Mouse (Mus musculus): ENCODE results near the gene H2al1c. TPM values are rescaled to one million over a fixed set of nuclear protein-coding genes. Genes with fewer than 3 reads are reported as not detected.
"Not testable (repeated sequence)": the region's sequence is repeated elsewhere in the genome, so short reads cannot be mapped to it uniquely, and the experiment has no call there.

Gene H2al1c
- polyA plus RNA-seq (2012; rRNA removed), result not detected in 2 replicates

DNA sequence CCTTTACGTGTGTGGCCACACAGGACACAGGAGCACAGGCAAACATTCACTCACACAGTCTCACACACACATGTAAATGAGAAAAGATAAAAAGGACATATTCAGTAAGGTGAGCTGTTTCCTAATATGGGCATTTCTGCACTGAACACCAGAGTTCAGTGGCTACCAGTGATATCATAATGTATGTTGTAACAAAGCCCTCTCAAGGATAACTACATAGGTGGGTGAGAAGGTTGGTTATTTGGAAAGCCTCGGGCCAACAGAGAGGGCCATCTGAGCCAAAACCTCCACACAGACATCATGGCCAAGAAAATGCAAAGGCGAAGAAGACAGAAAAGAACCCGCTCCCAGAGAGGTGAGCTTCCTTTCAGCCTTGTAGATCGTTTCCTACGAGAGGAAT, at the start of gene H2al1c:
H2al1c (plus strand) TSS at position 301 of the 400 bp plus-strand sequence.
- not testable (repeated sequence) for DNase-seq (ENCODE audit: low read depth in 1 of 2, low spot score in 2 of 2); H3K4me1 ChIP-seq (ENCODE audit: control insufficient read depth, insufficient read depth, insufficient read length); H3K4me3 ChIP-seq (ENCODE audit: extremely low read depth, insufficient read depth, insufficient read length); H3K27ac ChIP-seq (ENCODE audit: insufficient read depth, low read length); H3K27me3 ChIP-seq (ENCODE audit: control insufficient read depth, insufficient read depth, low read length); H3K36me3 ChIP-seq (ENCODE audit: control insufficient read depth, insufficient read depth, low read length)
- 91% methylated on average over 2 of the region's 6 CpGs for WGBS

DNA sequence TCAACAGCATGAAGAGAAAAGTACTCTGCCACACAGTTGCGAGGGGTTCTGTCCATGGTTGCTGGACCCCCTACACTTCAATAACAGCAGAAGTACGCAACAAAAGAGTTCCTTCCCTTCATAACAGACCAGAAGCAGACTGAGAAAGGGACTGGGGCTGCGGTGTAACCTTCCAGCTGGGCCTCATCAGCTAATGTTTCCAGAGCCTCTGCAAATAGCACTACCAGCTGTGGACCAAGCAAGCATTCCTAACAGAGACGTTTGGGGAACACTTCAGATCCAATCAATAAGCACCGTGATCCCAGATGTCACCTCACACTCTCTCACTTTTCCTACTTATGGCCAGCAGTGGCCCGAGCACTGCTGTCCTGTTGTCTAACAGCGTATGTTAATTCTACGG, 40.5 kb upstream of the H2al1c start:
- 85% methylated on average over 8 of the region's 8 CpGs for WGBS
- no peaks in the 10 kb centered on the region for H3K36me3 ChIP-seq (ENCODE audit: control insufficient read depth, insufficient read depth, low read length)

DNA sequence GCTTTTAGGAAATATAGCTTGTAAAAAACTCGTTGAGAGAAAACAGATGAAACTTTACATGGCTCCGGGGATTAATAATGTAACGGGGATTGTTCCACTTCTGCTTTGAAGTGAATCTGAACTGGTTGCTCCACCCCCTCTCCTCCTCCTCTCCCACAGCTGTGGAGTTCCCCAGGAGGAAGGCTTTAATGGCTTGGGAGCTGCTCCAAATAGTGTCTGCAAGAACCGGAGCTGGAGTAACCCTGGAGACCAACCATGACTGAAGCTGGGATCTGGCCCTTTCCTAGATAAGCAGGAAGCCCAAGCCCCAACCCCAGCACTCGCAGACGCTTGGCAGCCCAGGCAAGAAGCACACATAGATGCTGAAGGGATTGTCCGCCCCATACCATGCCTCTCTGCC, 37.7 kb upstream of the H2al1c start:
- Histone ChIP-seq H3K27me3 (ENCODE audit: control insufficient read depth, insufficient read depth, low read length) (no peaks in the 10 kb centered on the region), H3K27ac (ENCODE audit: insufficient read depth, low read length) (no peak overlapping the region), H3K4me3 (ENCODE audit: extremely low read depth, insufficient read depth, insufficient read length) (no peak overlapping the region), H3K4me1 (ENCODE audit: control insufficient read depth, insufficient read depth, insufficient read length) (no peaks in the 10 kb centered on the region), H3K36me3 (ENCODE audit: control insufficient read depth, insufficient read depth, low read length) (no peaks in the 10 kb centered on the region)
- WGBS, result 75% methylated on average over 7 of the region's 7 CpGs
- TF ChIP-seq POLR2A (IDR thresholded peaks at IDR 0.05; ENCODE audit: low read depth, low read length), result no peak
- TF ChIP-seq CTCF (IDR thresholded peaks at IDR 0.05; ENCODE audit: extremely low read depth, insufficient read depth, insufficient read length, insufficient replicate concordance), result no peak
- no peak for DNase-seq (ENCODE audit: low read depth in 1 of 2, low spot score in 2 of 2)

More for the DNA sequence above, 40.5 kb upstream of the H2al1c start:
- Histone ChIP-seq H3K4me1 (ENCODE audit: control insufficient read depth, insufficient read depth, insufficient read length) (no peaks in the 10 kb centered on the region), H3K4me3 (ENCODE audit: extremely low read depth, insufficient read depth, insufficient read length) (no peak overlapping the region), H3K27me3 (ENCODE audit: control insufficient read depth, insufficient read depth, low read length) (no peaks in the 10 kb centered on the region), H3K27ac (ENCODE audit: insufficient read depth, low read length) (no peak overlapping the region)
- DNase-seq (ENCODE audit: low read depth in 1 of 2, low spot score in 2 of 2), result no peak
- TF ChIP-seq CTCF (IDR thresholded peaks at IDR 0.05; ENCODE audit: extremely low read depth, insufficient read depth, insufficient read length, insufficient replicate concordance) (no peak), POLR2A (IDR thresholded peaks at IDR 0.05; ENCODE audit: low read depth, low read length) (no peak)

DNA sequence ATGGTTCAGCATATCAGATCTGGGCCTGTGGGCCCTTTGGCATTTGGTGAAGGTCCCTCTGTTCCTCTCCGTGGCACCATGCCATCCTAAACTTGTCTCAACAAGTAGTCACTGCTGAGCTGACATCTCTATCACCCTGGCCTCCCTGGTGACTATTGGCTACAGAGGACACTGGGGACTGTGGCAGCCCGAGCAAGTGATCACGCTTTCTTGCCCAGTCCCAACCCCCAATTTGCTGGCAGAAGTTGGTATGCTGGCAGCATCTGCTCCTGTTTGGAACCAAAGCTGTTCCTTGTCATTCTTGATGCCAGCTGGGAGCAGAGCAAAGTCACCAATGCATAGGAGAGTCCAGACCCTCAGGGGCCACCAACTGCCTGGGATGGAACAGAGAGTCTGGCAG, 36.4 kb upstream of the H2al1c start:
- TF ChIP-seq POLR2A (IDR thresholded peaks at IDR 0.05; ENCODE audit: low read depth, low read length) (no peak), CTCF (IDR thresholded peaks at IDR 0.05; ENCODE audit: extremely low read depth, insufficient read depth, insufficient read length, insufficient replicate concordance) (no peak)
- DNase-seq (ENCODE audit: low read depth in 1 of 2, low spot score in 2 of 2), result no peak
- Histone ChIP-seq H3K27me3 (ENCODE audit: control insufficient read depth, insufficient read depth, low read length) (no peaks in the 10 kb centered on the region), H3K36me3 (ENCODE audit: control insufficient read depth, insufficient read depth, low read length) (no peaks in the 10 kb centered on the region), H3K27ac (ENCODE audit: insufficient read depth, low read length) (no peak overlapping the region), H3K4me3 (ENCODE audit: extremely low read depth, insufficient read depth, insufficient read length) (no peak overlapping the region), H3K4me1 (ENCODE audit: control insufficient read depth, insufficient read depth, insufficient read length) (no peaks in the 10 kb centered on the region)
- WGBS, result 84% methylated on average over 3 of the region's 3 CpGs

DNA sequence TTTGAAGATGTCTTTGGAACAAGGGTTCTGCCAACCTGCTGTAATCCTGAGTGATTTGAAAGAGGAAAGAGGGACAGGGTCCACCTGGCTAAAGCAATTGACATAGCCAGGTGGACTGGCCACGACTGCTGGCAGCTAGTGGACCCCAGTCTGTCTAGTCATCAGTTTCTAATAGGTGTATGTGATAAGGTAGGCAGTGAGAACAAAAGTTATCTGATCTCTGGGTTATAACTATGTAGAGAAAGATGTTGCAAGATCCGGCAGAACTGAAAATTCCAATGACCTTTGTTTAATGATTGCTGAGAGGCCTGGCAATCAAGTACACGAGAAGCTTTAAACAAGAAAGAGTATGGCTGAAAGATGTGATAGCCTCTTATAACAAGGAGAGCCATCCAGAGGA, 32.3 kb upstream of the H2al1c start:
- 80% methylated on average over 3 of the region's 3 CpGs for WGBS
- Histone ChIP-seq H3K27ac (ENCODE audit: insufficient read depth, low read length) (no peak overlapping the region), H3K4me1 (ENCODE audit: control insufficient read depth, insufficient read depth, insufficient read length) (no peaks in the 10 kb centered on the region), H3K27me3 (ENCODE audit: control insufficient read depth, insufficient read depth, low read length) (no peaks in the 10 kb centered on the region), H3K36me3 (ENCODE audit: control insufficient read depth, insufficient read depth, low read length) (no peaks in the 10 kb centered on the region), H3K4me3 (ENCODE audit: extremely low read depth, insufficient read depth, insufficient read length) (no peak overlapping the region)
- DNase-seq (ENCODE audit: low read depth in 1 of 2, low spot score in 2 of 2), result no peak
- TF ChIP-seq CTCF (IDR thresholded peaks at IDR 0.05; ENCODE audit: extremely low read depth, insufficient read depth, insufficient read length, insufficient replicate concordance), result no peak
- TF ChIP-seq POLR2A (IDR thresholded peaks at IDR 0.05; ENCODE audit: low read depth, low read length), result no peak

DNA sequence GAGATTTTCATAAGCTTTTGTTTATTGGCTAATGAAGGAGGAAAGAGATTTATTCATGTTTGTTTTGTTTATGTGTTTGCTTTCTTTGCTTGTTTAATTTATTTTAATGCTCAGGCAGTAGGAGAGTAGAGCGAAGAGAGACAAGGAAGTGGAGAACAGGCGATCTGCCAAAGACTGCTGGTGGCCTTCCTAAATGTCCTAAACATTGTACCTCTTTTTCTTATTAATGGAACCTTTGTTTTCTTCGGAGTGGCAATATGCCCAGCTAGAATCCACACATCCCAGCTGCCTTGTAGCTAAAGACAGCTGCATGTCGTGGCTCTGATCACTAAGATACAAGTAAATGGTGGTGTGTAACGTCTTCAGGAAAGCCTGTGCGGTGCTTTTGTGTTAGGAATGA, 28.4 kb upstream of the H2al1c start:
- Histone ChIP-seq H3K27me3 (ENCODE audit: control insufficient read depth, insufficient read depth, low read length) (no peaks in the 10 kb centered on the region), H3K27ac (ENCODE audit: insufficient read depth, low read length) (no peak overlapping the region), H3K36me3 (ENCODE audit: control insufficient read depth, insufficient read depth, low read length) (no peaks in the 10 kb centered on the region), H3K4me3 (ENCODE audit: extremely low read depth, insufficient read depth, insufficient read length) (no peak overlapping the region), H3K4me1 (ENCODE audit: control insufficient read depth, insufficient read depth, insufficient read length) (no peaks in the 10 kb centered on the region)
- no peak for DNase-seq (ENCODE audit: low read depth in 1 of 2, low spot score in 2 of 2)
- 77% methylated on average over 6 of the region's 6 CpGs for WGBS
- no peak for TF ChIP-seq POLR2A (IDR thresholded peaks at IDR 0.05; ENCODE audit: low read depth, low read length)
- no peak for TF ChIP-seq CTCF (IDR thresholded peaks at IDR 0.05; ENCODE audit: extremely low read depth, insufficient read depth, insufficient read length, insufficient replicate concordance)

DNA sequence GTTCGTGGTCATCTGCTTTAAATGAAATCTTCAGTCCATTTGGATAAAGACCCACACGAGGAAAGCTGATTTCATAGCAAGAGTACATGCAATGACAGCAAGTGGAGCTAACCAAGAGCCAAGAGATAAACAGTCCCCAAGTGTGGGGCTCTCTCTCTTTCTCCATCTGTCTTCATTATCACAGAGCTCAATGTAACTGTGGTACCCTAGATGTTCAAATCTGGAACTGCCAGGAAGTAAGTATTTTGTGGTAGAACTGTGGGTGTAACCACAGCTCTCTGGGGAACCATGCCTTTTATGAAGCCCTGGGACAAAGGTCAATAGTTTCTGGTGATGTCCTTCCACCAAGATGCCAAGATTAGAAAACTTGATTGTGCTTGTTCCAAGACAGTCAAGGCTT, 24.7 kb upstream of the H2al1c start:
- TF ChIP-seq CTCF (IDR thresholded peaks at IDR 0.05; ENCODE audit: extremely low read depth, insufficient read depth, insufficient read length, insufficient replicate concordance) (no peak), POLR2A (IDR thresholded peaks at IDR 0.05; ENCODE audit: low read depth, low read length) (no peak)
- Histone ChIP-seq H3K4me1 (ENCODE audit: control insufficient read depth, insufficient read depth, insufficient read length) (no peaks in the 10 kb centered on the region), H3K36me3 (ENCODE audit: control insufficient read depth, insufficient read depth, low read length) (no peaks in the 10 kb centered on the region), H3K27me3 (ENCODE audit: control insufficient read depth, insufficient read depth, low read length) (no peaks in the 10 kb centered on the region), H3K4me3 (ENCODE audit: extremely low read depth, insufficient read depth, insufficient read length) (no peak overlapping the region), H3K27ac (ENCODE audit: insufficient read depth, low read length) (no peak overlapping the region)
- no peak for DNase-seq (ENCODE audit: low read depth in 1 of 2, low spot score in 2 of 2)
- WGBS, result 63% methylated on average over 2 of the region's 2 CpGs

All from spleen, adult 2 months (tissue).